Mouse (Mus musculus) olfactory bulb, adult 2 months (tissue): ENCODE results near the gene Ifng.

Experiments
- CTCF ChIP-seq: fragments of 200-500 bp; IDR thresholded peaks from 2 replicates; pipeline ENCODE4 v1.5.1; 2012; ENCODE audit warnings: low read depth, mild to moderate bottlenecking, low read length, moderate library complexity; ENCODE audit not compliant: insufficient read depth
- POLR2A ChIP-seq: fragments of 200-500 bp; IDR thresholded peaks from 2 replicates; pipeline ENCODE4 v1.6.1; 2012; ENCODE audit warnings: mild to moderate bottlenecking, low read depth, low read length, moderate library complexity; ENCODE audit not compliant: insufficient read depth

DNA sequence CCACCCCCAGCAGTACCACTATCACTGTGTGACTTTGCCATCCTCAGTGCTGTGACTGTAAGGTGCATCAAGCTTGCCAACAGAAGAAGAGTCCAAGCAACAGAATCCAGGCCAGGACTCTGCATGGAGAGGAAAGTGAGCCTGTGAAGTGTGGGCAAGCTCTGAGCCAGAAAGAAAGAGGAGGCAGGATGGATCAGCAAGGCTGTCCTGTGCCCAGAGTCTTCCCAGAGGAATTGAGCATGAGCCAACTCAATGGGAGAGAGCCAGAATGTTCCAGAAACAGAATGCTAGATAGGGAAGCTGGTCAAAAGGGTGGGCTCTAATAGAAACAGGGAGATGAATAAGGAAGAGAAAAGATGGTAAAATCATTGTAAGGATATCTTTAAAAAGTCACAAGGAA lies 19.9 kb upstream of the Ifng start:
- TF ChIP-seq POLR2A, result no peak
- TF ChIP-seq CTCF, result no peak
